Mouse (Mus musculus) megakaryocyte-erythroid progenitor cell, adult 5-6 weeks (primary cell): Measurements from ENCODE around the gene Gramd1b. TPM values are rescaled to one million over a fixed set of nuclear protein-coding genes. Genes with fewer than 3 reads are reported as not detected.
A peak's percentile ranks its signal among the peaks of the same experiment; 100 is the strongest.

Source experiments
- ATAC-seq: replicated peaks from 2 replicates; pipeline ENCODE4 v1.8.0; 2016; ENCODE audit warnings: mild to moderate bottlenecking, inconsistent platforms; ENCODE audit not compliant: severe bottlenecking, poor library complexity, low FRiP score, low TSS enrichment
- total RNA-seq, 2 experiments: library from RNA; stranded (forward) in 1 of 2; stranded (reverse) in 1 of 2; fragments of 200-1000, 215-1000 nt in 1 of 2; fragments of >200 nt in 1 of 2; fragmentation: Nextera tagmentation in 1 of 2; gene quantifications; 2 replicates each; pipeline ENCODE4 v1.2.3; 2014 to 2017

Gene Gramd1b
- total RNA-seq, 2 experiments from 2014 or later: 13.5 to 19.2 TPM

- no peak for ATAC-seq
Observed at GRCm38 (mm10) chr9:40382508-40382907, 148.7 kb downstream of the Gramd1b start.

GRCm38 (mm10) chr9:40381416-40382411 is 149.5 kb downstream of the Gramd1b start:
- ATAC-seq: no peak

- ATAC-seq: no peak
Observed at GRCm38 (mm10) chr9:40376711-40377410, 154.3 kb downstream of the Gramd1b start.

- no peak for ATAC-seq
Observed at GRCm38 (mm10) chr9:40376139-40376541, 155.0 kb downstream of the Gramd1b start.

GRCm38 (mm10) chr9:40375518-40375917 is 155.7 kb downstream of the Gramd1b start:
- ATAC-seq: no peak

GRCm38 (mm10) chr9:40374992-40375391 is 156.2 kb downstream of the Gramd1b start:
- no peak for ATAC-seq

- ATAC-seq: no peak
Observed at GRCm38 (mm10) chr9:40374533-40374971, 156.6 kb downstream of the Gramd1b start.

GRCm38 (mm10) chr9:40374052-40374451 is 157.1 kb downstream of the Gramd1b start:
- ATAC-seq: no peak

GRCm38 (mm10) chr9:40370151-40370550 is 161.0 kb downstream of the Gramd1b start:
- ATAC-seq: no peak

GRCm38 (mm10) chr9:40366795-40367194 is 164.4 kb downstream of the Gramd1b start:
- no peak for ATAC-seq

GRCm38 (mm10) chr9:40364312-40364711 is 166.9 kb downstream of the Gramd1b start:
- no peak for ATAC-seq

- ATAC-seq: no peak
Observed at GRCm38 (mm10) chr9:40361970-40362369, 169.2 kb downstream of the Gramd1b start.

GRCm38 (mm10) chr9:40358408-40358896 is 172.7 kb downstream of the Gramd1b start:
- no peak for ATAC-seq

- ATAC-seq: no peak
Observed at GRCm38 (mm10) chr9:40356768-40357446, 174.3 kb downstream of the Gramd1b start.

- ATAC-seq: no peak
Observed at GRCm38 (mm10) chr9:40356368-40356767, 174.8 kb downstream of the Gramd1b start.

- ATAC-seq: no peak
Observed at GRCm38 (mm10) chr9:40355406-40355805, 175.8 kb downstream of the Gramd1b start.

- no peak for ATAC-seq
Observed at GRCm38 (mm10) chr9:40353596-40353995, 177.6 kb downstream of the Gramd1b start.

- peak; percentile 89 for ATAC-seq
Observed at GRCm38 (mm10) chr9:40350640-40351039, 180.5 kb downstream of the Gramd1b start.

GRCm38 (mm10) chr9:40350052-40350451 is 181.1 kb downstream of the Gramd1b start:
- no peak for ATAC-seq

- no peak for ATAC-seq
Observed at GRCm38 (mm10) chr9:40349554-40349953, 181.6 kb downstream of the Gramd1b start.
